Mouse (Mus musculus): Measurements from ENCODE around the gene Tmem53.

Tmem53 gene

GRCm38 (mm10) chr4:117280397-117280930, 28.7 kb downstream of the Tmem53 start:
- no peak for DNase-seq (ENCODE audit: low read depth, low spot score)

GRCm38 (mm10) chr4:117281090-117281845, 29.5 kb downstream of the Tmem53 start:
- no peak for DNase-seq (ENCODE audit: low read depth, low spot score)

GRCm38 (mm10) chr4:117283271-117284191, 31.8 kb downstream of the Tmem53 start:
- no peak for DNase-seq (ENCODE audit: low read depth, low spot score)

DNA sequence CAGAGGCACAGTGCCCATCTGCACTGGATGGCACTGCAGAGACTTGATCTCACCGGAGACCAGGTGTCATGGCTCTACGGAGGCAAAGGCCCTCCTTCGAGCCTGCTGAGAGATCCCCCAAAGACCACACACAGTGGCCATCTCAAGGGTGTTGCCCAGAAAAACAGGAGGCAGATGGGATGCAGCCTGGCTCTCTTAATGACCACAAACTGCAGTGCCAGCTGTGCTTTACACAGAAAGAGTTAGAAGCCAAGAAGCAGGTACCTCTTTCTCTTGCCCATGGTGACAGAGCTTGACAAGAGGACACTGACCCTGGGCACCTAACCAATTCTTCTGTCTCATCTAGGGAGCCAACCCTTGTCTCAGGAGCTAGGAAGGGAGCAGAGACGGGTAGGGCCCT, 32.6 kb downstream of the Tmem53 start:
- DNase-seq (ENCODE audit: low read depth, low spot score) = no peak

DNA sequence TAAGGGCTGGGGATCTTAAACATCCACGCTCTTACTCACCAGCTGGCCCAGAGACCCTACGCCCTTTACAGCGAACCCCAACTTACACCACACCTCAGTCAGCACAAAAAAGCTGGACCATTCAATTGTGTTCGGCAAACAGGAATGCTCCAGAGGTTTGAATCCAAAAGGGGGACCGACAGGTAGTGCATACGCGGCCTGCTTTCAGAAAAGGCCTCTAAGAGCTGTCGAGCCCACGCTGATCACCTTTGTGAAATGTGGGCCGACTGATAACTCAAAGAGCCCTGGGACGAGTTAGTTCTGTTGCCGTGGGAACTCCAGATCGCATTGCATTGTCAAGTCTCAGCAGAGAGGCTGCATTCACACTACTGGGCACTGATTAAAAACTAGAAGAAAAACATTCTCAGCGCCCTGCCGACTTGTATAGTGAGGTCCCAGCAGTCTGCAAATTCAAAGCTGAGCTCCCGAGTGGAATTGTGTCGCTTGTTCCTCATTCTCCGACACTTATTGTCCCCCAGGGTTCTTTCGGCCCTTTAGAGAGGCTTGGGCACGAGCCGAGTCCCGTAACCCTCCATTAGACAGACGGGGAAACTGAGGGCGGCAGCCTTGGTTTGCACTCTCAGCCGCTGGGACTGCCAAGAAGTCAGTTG, 36.7 kb downstream of the Tmem53 start:
- DNase-seq (ENCODE audit: low read depth, low spot score) = peak; percentile 35

- DNase-seq (ENCODE audit: low read depth, low spot score) = peak; percentile 79
Observed at GRCm38 (mm10) chr4:117288927-117289801, 37.4 kb downstream of the Tmem53 start.

DNA sequence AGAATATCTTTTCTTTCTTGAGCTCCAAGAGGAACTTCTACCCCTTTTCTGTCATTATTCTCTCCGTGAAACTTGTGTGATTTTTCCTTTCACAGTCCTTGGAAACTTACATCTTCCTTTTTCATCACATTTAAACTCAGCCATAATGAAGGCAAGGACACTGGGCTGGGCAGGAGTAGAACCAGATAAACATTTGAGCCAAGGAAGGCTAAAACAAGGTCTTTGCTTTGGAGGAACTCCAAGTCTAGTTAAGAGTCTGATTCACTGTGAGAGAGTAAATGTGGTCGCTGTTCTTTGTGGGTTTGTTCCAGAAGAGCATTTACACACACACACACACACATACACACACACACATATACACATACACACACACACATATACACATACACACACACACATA, 39.9 kb downstream of the Tmem53 start:
- no peak for DNase-seq (ENCODE audit: low read depth, low spot score)

DNA sequence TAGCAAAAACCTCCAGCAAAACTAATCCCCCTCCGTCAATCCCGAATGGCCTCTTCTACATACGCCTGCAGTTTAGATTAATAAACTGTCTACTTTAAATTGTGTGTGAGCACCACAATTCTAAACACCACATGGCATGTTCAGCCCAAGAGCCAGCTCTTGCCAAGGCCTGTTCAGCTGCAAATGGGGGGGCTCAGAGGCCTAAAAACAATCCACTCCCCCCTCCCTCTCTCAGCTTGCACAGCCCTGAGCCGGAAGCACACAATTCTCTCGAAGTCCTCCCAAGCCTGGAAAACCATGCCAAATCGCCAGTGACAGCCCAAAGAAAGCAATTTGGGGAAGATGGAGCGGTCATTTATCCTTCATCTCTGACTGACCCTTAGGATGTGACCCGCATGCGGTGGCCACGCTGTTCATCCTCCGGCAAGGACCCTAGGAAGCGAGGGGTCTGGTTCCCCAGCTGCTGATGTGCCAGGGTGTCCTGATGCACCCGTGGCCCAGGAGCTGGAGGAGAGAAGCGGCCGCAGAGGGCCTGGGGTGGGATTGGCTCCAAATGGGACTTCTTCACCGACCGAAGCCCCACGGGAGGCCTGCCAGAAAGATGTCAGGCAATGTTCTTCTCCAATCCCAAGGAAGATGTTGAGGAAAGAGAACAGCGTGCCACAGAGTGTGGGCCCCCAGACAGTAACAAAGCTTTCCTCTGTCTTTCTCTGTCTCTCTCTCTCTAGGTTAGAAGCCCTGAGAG, 45.3 kb downstream of the Tmem53 start:
- DNase-seq (ENCODE audit: low read depth, low spot score) = no peak

DNA sequence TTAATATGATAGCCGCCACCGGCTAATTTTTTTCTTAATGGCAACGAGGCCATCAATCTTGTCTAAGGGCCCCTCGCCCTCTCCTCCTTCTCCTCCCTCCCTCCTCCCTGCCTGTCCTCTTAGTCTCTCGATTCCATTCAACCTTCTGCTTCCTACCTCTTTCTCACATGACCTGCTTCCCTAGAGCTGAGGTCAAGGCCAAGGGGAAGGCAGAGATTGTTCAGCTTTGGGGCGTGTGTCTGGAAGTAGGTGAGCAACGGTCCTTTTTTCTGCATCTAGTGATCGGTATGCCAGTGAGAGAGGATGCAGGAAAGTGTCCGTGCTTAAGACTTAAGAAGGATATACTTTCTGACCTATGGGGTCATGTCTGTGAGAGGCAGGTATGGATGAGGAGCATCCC, 46.1 kb downstream of the Tmem53 start:
- no peak for DNase-seq (ENCODE audit: low read depth, low spot score)

- no peak for DNase-seq (ENCODE audit: low read depth, low spot score)
Observed at GRCm38 (mm10) chr4:117299921-117300320, 48.2 kb downstream of the Tmem53 start.

GRCm38 (mm10) chr4:117302027-117302806, 50.5 kb downstream of the Tmem53 start:
- DNase-seq (ENCODE audit: low read depth, low spot score) = no peak

DNA sequence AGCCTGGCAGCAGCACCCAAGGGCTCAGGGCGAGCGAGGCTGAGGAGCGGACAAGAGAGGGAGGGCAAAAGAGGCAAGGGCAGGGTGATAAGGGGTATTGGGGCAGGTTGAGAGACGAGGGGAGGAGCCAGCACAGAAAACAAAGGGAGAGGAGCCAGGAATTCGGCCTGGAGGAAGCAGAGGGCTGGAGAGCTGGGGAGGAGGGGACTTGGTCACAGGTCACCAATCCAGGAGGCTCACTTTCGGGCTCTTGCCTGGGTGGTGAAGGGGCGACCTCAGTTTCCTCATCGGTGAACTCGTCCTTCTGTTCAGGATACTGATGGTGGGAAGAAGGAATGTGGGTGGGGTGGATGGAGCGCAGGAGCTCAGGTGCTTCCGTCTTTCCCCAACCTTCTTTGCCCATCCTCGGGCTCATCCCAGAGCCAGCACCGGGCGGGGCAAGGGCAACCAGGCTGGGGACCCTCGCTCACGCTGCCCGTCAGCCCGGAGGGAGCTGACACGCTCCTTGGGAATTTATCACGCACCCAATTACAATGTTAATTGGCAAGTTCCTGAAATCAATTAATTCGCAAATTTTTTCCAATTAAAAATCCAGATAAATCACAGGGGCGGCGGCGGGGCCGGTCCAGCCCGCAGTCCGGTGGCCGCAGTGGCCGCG, 52.0 kb downstream of the Tmem53 start:
- DNase-seq (ENCODE audit: low read depth, low spot score) = no peak

DNA sequence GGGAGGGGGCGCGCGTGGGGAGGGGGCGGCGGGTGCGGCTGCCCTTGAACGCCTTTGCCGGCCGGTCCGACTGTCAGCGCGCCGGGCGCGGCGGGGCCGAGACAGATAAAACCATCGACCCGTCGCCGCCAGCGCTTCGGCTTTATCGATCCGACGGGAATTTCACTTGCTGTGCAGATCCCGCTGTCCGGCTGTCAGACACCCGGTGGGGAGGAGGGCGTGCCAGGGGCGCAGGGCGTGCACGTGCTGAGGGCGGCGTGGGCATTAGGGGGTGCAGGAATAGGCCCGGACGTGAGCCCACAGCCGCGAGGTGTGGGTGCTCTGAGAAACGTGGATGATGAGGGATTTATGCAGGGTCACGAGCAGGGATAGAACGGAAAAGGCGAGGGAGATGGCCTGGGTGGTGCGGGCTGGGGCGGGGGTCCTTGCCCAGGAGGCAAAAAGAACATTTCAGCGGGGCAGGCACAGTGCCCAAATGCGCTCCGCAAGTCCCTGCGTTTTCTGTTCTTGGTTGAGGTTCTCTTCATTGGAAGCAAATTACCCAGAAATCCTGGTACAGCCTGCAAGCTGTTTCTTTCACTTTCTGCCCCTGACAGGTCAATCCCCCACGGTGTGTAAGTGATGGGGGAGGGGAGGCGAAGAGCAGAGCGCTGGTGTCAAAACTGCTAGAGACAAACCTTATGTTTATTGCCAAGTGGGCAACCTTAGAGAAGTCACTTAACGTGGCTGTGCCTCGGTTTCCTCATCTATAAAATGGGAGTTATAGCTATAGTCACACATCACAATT, 52.7 kb downstream of the Tmem53 start:
- DNase-seq (ENCODE audit: low read depth, low spot score) = no peak

- DNase-seq (ENCODE audit: low read depth, low spot score) = no peak
Observed at GRCm38 (mm10) chr4:117305461-117305860, 53.7 kb downstream of the Tmem53 start.

DNA sequence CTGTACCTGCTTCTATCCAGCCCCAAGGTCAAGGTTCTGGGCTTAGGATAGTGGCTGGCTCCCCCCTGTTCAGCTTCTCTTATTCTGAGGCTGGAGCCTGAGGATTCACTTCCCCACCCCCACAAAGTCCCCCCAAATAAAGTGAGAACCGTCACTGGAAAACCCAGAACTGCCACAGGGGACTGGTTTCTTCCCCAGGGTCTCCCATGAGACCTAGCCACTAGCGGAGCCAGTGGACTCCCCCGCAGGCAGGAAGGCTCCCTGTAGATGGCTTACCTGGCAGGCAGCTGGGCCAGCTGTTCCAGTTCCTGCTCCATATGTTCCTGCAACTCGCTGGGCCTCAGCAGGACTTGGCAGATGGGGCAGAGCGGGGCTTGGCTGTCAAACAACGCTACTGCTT, 55.5 kb downstream of the Tmem53 start:
- no peak for DNase-seq (ENCODE audit: low read depth, low spot score)

DNA sequence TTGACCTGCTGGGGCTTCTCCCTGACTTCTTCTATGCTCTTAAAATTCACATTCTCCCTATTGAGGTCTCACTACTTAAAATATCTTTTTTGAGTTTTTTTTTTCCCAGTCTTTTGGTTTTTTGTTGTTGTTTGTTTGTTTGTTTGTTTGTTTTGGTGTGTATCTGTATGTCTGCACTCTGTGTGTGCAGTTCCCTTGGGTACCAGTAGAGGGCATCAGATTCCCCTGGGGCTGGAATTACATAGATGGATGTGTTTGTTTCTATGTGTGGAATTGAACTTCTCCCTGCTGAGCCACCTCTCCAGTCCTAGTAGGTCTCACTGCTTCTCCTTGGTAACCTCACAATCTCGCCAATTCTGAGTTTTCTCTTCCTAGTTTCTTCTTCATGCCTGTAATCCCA, 57.7 kb downstream of the Tmem53 start:
- DNase-seq (ENCODE audit: low read depth, low spot score) = no peak

DNA sequence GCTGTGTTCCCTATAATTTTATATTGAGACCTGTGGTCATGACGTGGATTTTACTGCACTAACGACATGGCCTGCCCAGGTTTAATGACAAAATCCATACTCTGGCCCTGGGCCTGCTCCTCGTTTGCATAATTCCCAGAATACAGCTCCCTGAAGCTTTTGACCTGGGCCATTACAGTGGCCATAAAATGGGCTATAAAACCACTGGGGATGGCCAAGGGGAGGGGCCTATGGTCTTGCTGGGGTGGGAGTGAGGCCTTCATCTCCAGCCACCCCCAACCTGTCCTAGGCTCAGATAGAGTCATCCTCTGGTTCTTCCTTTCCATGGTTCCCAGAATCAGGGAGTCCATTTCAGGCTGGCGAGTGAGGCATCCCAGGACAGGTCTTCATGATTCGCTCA, 60.1 kb downstream of the Tmem53 start:
- DNase-seq (ENCODE audit: low read depth, low spot score) = no peak

- DNase-seq (ENCODE audit: low read depth, low spot score) = no peak
Observed at GRCm38 (mm10) chr4:117312416-117313084, 60.8 kb downstream of the Tmem53 start.
